Mouse (Mus musculus): ENCODE measurements around the gene Llph. TPM values are rescaled to one million over a fixed set of nuclear protein-coding genes. Genes with fewer than 3 reads are reported as not detected.

Llph gene
- polyA plus RNA-seq, 1 experiment from 2014 or later, result 31.8 TPM

- Histone ChIP-seq H3K4me3 (ENCODE audit: low read depth, low read length) (no peak overlapping the region), H3K4me1 (ENCODE audit: control insufficient read depth, insufficient read depth, low read length) (no peaks in the 10 kb centered on the region), H3K27me3 (ENCODE audit: control insufficient read depth, insufficient read depth, low read depth, low read length) (no peaks in the 10 kb centered on the region), H3K36me3 (ENCODE audit: control insufficient read depth, insufficient read depth, low read length) (no peaks in the 10 kb centered on the region), H3K4me2 (ENCODE audit: low read length) (no peak overlapping the region), H3K9ac (ENCODE audit: low read depth, low read length) (no peak overlapping the region), H3K9me3 (replicated peaks; ENCODE audit: control insufficient read depth, low read length, poor library complexity, severe bottlenecking) (no peaks in the 10 kb centered on the region), H3K27ac (ENCODE audit: low read length) (no peak overlapping the region)
- WGBS, result 95% methylated on average over 5 of the region's 5 CpGs
- no peak for ATAC-seq
These were observed 54.8 kb downstream of the Llph start for GRCm38 (mm10) chr10:120281700-120282099.

Other genes starting within 250 kb of the Llph start
- gene Helb, start 114.1 kb upstream of the Llph start, polyA plus RNA-seq (2015; fragmentation: Nextera tagmentation; extraction: Ambion mirVana), result 1.5 and 1.9 TPM in 2 replicates
- 88.7 and 89.7 TPM in 2 replicates for gene Tmbim4, start 25.5 kb upstream of the Llph start, polyA plus RNA-seq (2015; fragmentation: Nextera tagmentation; extraction: Ambion mirVana)
- 0.25 and 0.33 TPM in 2 replicates for gene Irak3, start 24.9 kb upstream of the Llph start, polyA plus RNA-seq (2015; fragmentation: Nextera tagmentation; extraction: Ambion mirVana)
- gene Hmga2, start 249.4 kb downstream of the Llph start, polyA plus RNA-seq (2015; fragmentation: Nextera tagmentation; extraction: Ambion mirVana), result 0.45 and 0.76 TPM in 2 replicates

Data from midbrain, embryonic 16.5 days (tissue).